Mouse (Mus musculus) effector memory CD4-positive, alpha-beta T cell, adult 7 months (primary cell): Measurements from ENCODE around the gene Slc6a19. TPM values are rescaled to one million over a fixed set of nuclear protein-coding genes. Genes with fewer than 3 reads are reported as not detected.

Experiments
- polyA plus RNA-seq: library from polyadenylated mRNA; unstranded; fragments of 100-300 nt; shearing (Covaris generic); gene quantifications from one replicate; pipeline ENCODE4 v1.2.1, GENCODE M21; 2017

Gene Slc6a19
- polyA plus RNA-seq, result not detected

DNA sequence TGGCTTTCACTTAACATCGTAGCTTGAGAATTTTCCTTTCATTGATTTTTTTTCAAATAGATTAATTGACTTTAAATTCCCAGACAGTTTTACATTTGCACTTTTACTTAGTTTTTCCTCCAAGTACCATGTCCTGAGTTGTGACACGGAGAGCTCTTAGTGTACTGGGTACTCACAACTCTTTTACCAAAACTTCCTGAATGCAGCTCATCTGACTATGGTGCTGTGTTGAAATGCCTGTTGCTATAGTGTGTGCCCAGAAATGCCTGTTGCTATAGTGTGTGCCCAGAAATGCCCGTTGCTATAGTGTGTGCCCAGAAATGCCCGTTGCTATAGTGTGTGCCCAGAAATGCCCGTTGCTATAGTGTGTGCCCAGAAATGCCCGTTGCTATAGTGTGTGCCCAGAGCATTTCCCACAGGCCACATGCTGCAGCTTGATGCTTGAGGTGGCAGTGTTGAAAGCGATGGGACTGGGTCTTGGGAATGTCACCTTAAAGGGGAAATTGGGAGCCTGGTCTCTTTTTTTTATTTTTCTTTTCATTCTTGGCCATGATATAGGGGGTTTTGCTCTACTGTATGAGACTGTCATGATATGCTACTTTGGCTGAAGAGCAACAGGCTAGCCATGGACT lies at the start of gene Slc6a19:
Slc6a19 (minus strand) TSS at position 172 of the 632 bp plus-strand sequence.

DNA sequence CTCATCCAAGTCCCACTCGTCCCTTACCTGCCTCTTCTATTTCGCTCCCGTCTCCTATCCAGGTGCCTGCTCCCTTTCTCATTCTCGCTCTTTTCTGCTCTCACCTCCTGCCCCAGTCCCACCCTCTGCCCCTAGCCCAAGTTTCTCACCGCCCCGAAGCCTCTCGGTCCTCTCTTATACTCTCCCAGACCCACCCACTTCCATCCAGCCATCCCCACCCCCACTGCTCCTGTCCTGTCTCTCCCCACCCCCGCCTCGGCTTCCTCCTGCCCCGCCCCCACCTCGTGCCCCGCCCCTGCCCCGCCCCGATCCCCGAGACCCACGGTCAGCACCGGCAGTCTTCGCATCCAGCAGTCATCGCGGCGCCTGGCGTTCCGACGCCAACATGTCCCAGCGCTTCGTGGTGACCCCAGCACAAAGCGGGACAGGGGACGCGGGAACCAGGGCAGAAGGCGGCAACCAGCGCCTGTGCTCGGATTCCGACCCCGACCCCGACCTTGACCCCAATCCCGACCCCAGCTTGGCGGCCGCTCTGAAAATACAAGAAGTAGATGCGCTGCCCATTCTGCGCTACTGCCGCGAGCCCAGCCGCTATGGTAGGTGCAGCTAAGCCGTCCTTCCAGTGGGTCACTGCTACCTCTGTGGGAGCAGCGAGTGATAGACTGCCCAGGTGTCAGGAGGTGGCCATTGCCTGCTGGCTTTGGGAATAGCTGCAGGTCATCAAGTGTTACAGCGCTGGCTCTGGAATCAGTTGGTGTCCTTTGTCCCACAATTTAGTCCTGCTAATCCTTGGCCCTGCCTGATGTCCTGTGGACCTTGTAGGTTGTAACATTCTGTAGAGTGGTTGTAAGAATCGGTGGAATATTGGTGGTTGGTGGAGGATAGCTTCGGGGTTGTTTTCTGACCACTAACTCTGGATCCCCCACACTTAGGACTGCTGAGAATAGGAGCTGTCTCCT lies 28.4 kb upstream of the Slc6a19 start, which contains the start of gene Slc12a7:
Slc12a7 (plus strand) TSS at position 353 of the 959 bp plus-strand sequence.

DNA sequence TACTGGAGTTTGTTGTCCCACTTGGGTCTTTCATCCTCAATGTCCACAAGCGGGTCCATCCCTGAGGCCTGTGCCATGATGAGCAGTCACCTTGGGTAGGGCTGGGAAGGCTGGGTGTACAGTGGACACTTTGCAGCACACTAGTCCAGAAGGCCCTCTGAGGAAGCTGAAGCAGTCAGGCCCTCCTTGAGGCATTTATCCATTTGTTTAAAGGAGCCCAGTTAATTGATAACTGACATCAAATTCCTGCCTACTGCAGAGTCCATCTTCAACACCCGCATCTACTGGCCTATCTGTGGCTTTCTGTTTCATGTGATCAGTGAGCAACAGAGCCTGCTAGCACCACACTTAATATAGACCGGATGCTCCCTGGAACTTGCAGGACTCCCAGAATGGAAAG lies 26.8 kb downstream of the Slc6a19 start, which contains the start of gene Slc6a18:
Slc6a18 (minus strand) TSS at position 171 of the 400 bp plus-strand sequence.

Other genes starting within 250 kb of the Slc6a19 start
- 25.6 TPM for gene Lpcat1, start 237.7 kb downstream of the Slc6a19 start, polyA plus RNA-seq
- gene Slc6a3, start 168.1 kb downstream of the Slc6a19 start, polyA plus RNA-seq, result 0.18 TPM
- gene Clptm1l, start 100.9 kb downstream of the Slc6a19 start, polyA plus RNA-seq, result 138 TPM
- 4.6 TPM for gene Tert, start 78.0 kb downstream of the Slc6a19 start, polyA plus RNA-seq
- gene Slc6a18, start 26.8 kb downstream of the Slc6a19 start, polyA plus RNA-seq, result not detected
- gene Slc12a7, start 28.2 kb upstream of the Slc6a19 start, polyA plus RNA-seq, result 66.3 TPM
- gene Nkd2, start 142.8 kb upstream of the Slc6a19 start, polyA plus RNA-seq, result 0.61 TPM
- gene Trip13, start 232.9 kb upstream of the Slc6a19 start, polyA plus RNA-seq, result 0.72 TPM
- 66.8 TPM for gene Brd9, start 232.9 kb upstream of the Slc6a19 start, polyA plus RNA-seq